Mouse (Mus musculus) heart, postnatal 0 days (tissue): ENCODE results near the gene Snapc4.

ENCODE experiments used
- CTCF ChIP-seq: IDR thresholded peaks from 2 replicates; pipeline ENCODE4 v1.5.1; 2016; ENCODE audit warnings: antibody characterized with exemption, control low read depth, low read depth
- EP300 ChIP-seq: IDR thresholded peaks from 2 replicates; pipeline ENCODE4 v1.6.1; 2016; ENCODE audit warnings: antibody characterized with exemption, low read depth

- no peak for TF ChIP-seq CTCF
- no peak for TF ChIP-seq EP300
Observed at GRCm38 (mm10) chr2:26317371-26317770, 63.1 kb downstream of the Snapc4 start.
